Mouse (Mus musculus) cerebellum, postnatal 4 days (tissue): ENCODE results near the gene Ccdc148.

Source experiments
- DNase-seq, 2 experiments: peaks; one replicate each; pipeline ENCODE4 v3.0.0; 2022; ENCODE audit warnings: low spot score in 2 of 2, mixed read lengths in 1 of 2

The Ccdc148 gene

GRCm38 (mm10) chr2:58783526-58783925 is 377.0 kb downstream of the Ccdc148 start:
- no peak for DNase-seq

GRCm38 (mm10) chr2:58778986-58779495 is 381.4 kb downstream of the Ccdc148 start:
- DNase-seq, result no peak

- DNase-seq, result no peak
Observed at GRCm38 (mm10) chr2:58773833-58774232, 386.6 kb downstream of the Ccdc148 start.
